Mouse (Mus musculus) megakaryocyte, adult 5-6 weeks (primary cell): Measurements from ENCODE around the gene Pknox1. TPM values are rescaled to one million over a fixed set of nuclear protein-coding genes. Genes with fewer than 3 reads are reported as not detected.
"Not testable (repeated sequence)": the region's sequence is repeated elsewhere in the genome, so short reads cannot be mapped to it uniquely, and the experiment has no call there.

ENCODE experiments used
- ATAC-seq: 2 replicates; pipeline ENCODE4 v1.8.0; 2016; ENCODE audit warnings: mild to moderate bottlenecking, inconsistent platforms; ENCODE audit not compliant: poor library complexity, severe bottlenecking
- total RNA-seq, 2 experiments: library from RNA; stranded (forward) in 1 of 2; stranded (reverse) in 1 of 2; fragments of 153-499, 151-499 nt in 1 of 2; fragments of 221-1000, 200-1000 nt in 1 of 2; gene quantifications; 2 replicates each; pipeline versions ENCODE4 v1.2.3 to v1.2.4; 2015 to 2017

Gene Pknox1
- total RNA-seq, 2 experiments from 2014 or later: 20.8 to 24.7 TPM

DNA sequence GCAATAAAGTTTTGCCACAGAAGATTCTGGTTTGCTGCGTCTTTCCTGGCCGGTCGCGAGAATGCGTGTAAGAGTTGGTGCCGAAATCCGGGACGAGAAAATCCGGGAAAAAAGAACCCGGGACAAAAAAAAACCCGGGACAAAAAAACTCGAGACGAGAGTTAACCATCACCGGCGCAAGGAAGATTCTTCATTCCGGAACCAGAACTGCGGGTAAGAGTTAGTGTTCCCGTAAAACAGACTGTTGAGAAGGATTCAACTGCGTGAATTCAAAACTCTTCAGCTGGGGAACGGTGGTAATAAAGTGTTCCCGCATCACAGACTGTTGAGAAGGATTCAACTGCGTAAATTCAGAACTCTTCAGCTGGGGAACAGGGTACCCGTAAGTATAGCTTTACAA lies 11.9 kb upstream of the Pknox1 start:
- not testable (repeated sequence) for ATAC-seq

DNA sequence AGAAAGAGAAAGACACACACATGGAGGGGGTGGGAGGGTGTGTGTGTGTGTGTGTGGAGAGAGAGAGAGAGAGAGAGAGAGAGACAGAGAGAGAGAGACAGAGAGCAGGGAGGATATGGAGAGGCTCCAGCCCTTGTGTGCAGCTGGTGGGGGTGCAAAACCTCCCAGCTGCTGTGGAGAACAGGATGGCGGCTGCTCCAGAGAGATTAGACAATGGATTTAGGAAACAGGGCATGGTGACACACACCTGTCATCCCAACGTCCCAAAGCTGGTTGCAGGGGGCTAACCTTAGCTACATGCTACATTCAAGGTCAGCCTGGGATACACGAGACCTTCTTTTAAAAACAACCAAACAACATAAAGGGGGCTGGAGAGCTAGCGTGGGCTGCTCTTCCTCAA lies 8.3 kb upstream of the Pknox1 start:
- no peak for ATAC-seq

DNA sequence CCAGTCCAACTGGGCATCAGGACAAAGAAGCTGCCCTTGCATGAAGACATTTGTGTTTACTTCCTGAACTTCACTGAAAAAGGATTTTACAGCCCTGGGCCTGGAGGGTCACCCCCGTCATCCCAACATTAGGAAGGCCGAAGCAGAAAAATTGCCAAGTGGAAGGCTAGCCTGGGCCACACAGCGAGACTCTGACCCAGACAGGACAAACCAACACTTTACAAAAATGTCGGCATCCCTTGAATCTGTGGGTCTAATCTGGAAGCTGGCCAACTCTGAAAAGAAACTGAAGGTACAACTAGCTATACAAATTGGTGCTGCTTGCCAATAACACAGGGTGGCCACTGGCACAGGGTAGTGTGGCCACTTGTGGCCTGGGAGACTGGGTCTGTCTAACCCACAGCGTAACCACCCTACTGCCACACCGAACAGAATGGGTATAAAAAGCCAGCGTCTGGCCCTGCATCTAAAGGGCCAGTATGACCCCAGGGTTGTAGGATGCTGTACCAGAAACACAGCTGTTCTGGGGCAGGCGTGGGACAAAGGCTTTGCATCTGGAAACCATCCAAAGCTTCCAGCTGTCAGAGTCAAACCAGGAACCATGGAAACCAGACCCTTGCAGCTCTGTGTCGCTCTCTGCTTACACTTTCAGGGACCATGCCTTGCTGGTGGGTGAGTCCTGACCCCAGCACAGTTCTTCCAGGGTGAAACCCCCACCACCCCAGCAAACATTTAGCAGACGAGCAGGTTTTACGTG lies 7.2 kb upstream of the Pknox1 start:
- ATAC-seq: no peak

DNA sequence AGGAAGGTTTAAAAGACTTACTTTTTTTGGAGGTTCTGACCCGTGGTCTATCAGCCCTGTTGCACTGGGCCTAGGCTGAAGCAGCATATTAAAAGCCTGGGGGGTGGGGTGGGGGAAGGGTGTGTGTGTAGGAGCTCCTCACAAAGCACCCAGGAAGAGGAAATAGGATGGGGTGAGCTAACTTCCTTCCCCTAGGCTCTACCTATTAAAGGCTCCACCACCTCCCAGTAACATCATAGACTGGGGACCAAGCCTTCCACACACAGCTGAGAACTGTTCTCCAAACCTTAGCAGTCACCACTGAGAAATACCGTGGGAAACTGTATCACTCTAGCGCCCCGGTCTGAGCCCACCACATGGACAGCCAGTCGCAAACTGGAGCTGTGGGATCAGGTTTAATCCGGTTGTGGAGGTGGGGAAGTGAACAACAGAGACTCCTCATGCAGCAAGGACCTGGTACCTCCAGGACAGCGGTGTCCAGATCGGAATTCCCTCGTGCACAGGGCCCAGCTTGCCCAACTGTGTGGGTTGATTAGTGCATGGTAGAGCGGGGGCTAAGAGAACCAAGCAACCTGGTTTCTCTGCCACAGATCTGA lies 6.5 kb upstream of the Pknox1 start:
- peak; percentile 62 for ATAC-seq

DNA sequence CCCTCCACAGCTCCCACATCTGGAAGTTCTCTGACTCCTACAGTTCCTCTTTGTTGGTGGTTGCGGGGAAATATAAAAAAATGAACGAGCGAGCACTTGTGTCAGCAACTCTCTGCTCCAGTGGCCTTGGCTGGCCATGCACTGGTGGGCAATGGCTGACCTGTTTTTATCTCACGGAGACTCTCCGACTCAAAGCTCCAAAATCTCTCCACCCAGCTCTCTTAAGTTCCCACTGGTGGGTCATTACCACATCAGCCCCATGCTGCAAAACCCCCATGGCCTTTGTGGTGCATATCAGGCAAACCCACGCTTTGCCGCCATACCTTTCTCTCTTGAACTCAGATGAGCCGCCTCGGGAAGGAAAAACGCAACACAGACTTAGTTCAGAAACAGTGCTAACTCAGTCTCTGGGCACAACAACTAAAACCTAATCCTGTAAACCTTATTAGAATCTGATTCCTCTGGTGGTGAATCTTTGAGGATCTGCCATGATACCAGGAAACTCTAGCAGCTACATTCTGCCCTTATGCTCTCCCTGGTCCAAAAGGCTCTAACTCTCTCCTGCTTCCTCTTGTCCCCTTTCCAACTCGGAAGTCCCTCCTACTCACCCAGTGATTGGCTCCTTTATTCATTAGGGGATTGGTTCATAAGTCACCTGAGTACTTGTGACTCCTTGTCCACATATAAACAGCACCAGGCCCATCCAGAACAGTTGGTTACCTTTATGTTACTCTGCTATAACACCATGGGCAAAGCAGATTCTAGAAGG lies 5.3 kb upstream of the Pknox1 start:
- peak; percentile 48; the same call in 1 of the 2 replicates for ATAC-seq

DNA sequence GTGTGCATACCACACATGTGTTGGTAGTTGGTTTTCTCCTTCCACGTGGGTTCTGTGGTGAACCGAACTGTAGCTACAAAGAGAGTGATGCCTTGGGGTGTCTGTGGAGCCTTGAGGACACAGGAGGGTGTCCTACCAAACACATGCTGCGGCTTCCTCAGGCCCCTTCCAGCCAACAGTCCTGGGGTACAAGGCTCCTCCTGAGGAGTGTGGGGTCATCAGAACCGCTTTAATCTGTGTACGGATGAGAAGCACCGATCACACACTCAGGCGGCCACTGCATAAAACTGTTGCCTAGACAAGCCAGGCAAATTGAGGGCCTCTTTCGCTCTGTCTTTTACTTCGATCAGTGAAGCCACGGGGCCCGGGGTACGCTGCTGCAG lies 911 bp upstream of the Pknox1 start:
- no peak for ATAC-seq

DNA sequence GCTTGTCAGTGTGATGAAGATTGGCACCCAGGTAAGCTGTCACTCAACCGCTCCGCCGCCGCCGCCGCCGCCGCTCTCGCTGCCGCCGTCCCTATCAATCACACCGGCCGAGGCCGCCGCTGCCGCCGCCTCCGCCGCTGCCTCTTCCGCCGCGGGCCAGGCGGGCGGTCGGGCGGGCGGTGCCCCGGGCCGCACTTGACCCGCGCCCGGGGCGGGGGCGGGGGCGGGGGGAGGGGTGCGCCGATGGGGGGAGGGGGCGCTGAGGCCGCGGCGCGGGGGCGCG lies 265 bp downstream of the Pknox1 start:
- no peak for ATAC-seq

DNA sequence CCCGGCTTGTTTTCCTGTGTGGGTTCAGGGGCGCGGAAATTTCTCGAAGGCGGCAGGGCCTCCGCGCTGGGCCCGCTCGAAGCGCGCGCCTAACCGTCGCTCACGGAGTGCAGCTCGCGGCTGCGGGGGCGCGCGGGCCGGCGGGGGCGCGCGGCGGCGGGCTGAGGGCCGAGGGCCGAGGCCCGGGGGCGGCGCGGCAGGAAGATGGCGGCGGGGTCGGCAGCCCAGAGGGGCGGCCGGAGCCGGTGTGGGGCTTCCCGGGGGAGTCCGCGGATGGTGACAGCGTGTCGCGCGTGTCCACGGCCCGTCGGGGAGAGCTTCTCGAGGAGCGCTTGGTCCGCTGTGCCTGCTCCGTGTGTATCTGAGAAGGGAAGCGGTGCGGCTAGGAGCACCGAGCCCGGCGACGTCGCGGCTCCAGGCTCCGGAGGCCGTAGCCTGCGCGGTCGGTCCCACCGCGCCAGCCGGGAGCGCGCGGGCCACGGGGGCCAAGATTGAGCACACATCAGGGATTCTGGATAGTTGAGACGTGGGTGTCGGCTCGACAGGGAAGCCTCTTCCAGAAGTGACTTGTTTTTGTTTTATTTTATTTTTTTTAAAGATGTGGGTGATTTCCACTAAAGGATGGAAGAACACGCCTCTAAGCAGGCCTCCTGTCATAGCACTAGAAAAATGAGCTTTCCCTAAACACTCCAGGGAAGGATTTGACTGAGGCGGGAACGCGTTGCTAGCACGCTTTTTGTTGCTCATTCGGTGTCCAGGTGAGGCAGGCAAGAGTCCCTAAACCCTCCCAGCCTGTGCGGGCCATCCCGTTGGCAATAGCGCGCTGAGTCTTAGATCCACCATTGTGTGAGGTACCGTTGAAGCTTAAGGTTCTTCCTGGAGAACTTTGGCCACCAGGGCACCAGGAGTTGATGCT lies 865 bp downstream of the Pknox1 start:
- 0 out of 2 replicates have a peak, but pooled peaks have one; percentile 2 for ATAC-seq

DNA sequence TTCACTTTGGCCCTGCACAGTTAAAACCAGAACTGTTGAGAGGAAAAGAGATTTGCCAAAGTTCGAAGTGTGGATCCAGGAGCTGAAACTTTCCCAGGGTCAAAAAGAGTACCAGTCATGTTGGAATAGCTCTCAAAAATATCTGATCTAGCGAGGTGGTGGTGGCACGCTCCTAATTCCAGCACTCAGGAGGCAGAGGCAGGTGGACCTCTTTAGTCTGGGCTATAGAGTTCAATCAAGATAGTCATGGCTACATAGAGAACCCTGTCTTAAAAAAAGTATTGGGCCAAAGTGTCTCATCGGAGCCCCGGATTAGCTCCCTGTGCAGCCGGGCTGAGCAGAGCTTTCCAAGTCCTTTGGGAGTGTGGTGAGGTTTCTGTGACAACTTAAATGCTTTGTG lies 1.7 kb downstream of the Pknox1 start:
- ATAC-seq: no peak

DNA sequence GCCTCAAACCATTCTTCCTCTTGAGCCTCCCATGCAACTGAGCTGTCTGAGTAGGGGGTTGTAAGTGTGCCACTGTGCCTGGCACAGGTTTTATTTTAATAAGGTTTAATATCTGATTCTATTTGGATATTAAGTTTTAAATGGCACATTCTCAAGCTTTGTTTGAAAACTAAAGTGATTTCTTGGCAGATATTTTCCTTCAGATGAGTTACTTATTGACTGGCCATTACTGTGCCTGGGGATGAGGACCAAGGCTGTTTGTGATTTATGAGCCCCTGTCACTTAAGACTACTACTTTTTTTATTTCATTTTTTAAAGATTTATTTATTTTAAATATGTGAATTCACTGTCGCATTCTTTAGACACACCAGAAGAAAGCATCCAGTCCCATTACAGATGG lies 5.2 kb downstream of the Pknox1 start:
- ATAC-seq: no peak

DNA sequence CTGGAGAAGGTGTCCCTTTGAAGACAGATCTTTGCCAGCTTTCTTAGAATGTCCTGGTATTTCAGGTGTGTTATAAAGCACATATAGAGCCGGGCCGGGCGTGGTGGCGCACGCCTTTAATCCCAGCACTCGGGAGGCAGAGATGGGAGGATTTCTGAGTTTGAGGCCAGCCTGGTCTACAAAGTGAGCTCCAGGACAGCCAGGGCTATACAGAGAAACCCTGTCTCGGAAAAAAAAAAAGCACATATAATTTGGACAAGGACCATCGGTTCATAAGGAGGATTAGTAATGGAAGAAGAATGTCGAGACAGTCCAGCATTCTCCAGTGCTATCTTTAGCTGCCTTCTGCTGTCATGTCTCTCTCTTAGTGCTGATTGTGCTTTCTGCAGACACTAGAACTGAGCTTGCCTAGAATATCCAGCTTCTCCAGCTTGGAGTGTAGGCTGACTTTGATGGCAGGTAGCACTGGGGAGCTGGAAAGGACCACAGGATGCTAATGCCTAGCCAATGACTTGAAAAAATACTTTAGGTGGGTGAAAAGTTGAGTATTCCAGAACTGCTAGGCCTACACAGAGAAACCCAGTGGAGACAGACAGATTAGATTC lies 5.9 kb downstream of the Pknox1 start:
- ATAC-seq: no peak

DNA sequence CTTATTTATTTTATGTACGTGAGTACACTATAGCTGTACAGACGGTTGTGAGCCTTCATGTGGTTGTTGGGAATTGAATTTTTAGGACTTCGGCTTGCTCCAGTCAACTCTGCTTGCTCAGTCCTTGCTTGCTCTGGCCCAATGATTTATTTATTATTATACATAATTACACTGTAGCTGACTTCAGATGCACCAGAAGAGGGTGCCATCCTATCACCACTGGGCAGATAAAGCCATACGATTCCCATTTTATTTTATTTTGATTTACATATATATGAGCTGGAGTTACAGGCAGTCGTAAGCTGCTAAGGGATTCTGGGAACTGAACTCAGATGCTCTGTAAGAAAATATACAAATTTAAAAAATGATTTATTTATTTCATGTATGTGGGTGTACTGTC lies 7.2 kb downstream of the Pknox1 start:
- ATAC-seq: no peak

DNA sequence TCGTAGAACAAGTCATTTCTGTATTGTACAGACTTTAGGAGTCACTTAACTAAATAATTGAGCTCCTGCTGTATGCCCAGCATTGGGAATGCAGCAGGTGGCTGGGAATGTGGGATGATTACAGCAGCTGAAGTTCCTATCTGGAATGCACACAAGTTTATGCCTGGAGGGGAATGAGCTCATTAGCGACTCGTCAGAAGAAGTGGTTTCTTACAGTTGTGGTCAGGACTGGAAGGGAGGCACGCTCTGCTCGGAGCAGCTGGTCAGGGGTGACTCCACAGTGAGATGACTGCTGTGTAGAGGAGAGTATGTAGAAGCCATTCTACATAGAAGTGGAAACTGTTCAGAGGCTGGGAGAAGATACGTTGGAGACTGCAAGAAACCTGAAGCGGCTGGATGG lies 10.1 kb downstream of the Pknox1 start:
- ATAC-seq: no peak

DNA sequence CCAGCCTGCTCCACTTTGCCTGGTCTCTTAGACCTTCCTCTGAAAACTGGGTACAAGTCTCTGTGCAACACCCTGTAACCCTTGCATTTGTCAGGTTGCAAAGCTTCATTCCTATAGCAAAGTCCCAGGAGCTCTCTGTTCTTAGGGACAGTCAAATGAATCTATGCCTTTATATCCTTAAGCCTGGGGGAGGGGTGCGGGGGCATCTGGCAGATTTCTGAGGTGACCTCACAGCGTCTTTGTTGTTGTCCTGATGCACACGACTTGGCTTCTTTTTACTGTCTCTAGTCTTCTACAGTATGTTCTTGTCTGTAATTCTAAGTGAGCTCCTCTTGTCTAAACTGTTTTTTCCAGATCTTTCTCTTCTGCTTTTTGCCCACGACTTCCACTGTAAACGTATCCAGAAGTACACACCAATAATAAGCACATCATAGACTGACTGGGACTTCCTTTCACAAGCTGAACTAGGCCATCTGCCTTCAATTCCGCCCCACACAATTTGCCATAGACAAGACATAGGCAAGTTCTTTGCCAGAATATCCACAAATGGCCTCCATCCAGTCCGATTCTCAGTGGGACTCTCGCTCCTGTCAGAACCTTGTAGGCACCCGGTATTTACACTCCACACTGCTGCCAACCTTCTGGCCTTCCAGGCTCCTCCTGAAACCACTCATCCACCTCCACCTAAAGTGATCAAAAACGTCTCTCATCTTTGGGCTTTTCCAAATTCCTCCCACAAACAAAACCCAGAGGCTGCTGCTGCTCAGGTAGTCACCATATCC lies 12.1 kb downstream of the Pknox1 start:
- no peak for ATAC-seq

DNA sequence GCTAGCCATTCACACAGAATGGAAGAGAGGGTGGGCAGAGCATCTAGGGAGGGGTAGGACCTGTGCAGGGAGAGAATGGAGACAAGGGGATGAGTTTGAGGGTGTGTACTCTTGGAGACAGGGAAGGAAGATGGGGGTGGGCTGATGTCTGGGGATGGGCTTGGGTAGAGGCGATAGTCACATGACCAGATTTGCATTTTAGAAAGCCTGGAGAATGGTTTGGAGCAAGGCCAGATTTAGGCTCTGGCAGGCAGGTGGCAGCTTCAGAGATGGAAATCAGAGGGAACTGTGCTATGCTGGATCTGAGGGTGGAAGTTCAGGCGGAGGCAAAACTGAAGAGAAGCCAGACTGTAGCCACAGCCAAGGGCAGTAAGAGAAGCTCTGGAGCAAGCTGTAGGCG lies 15.8 kb downstream of the Pknox1 start:
- no peak for ATAC-seq

DNA sequence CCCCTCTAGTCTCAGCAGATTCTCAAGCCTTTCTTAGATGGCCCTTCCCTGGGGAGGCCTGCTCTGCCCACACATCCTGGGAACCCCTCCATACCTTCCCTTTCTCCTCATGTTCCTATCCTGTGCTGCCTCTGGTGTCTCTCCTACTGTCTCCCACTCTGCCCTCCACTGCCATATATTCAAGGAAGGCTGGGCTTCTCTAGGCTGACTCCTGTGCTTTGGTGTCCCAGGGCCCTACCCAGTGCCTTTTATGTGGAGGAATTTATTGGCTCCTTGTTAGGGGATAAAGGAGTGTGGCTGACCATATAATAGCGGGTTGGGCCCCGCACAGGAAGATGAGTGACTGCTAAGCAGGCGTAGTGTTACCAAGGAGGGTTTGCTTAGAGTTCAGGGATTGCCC lies 18.7 kb downstream of the Pknox1 start:
- no peak for ATAC-seq

DNA sequence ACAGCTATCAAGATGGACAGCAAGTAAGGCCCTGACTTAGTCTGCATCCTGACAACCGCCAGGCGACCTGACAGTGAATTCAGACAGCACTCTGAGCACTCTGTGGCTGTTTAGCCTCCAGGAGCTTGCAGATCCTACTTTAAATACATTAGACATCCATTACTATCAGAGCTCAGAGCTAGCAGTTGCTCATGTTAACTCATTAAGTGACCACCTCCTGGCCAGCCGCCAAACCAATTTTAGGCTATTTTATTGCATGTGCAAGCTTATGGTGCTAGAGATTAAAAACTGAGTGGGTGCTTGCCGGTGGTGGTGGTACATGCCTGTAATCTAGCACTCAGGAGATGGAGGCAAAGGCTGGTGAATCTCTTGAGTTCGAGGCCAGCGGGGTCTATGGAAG lies 19.2 kb downstream of the Pknox1 start:
- no peak for ATAC-seq

DNA sequence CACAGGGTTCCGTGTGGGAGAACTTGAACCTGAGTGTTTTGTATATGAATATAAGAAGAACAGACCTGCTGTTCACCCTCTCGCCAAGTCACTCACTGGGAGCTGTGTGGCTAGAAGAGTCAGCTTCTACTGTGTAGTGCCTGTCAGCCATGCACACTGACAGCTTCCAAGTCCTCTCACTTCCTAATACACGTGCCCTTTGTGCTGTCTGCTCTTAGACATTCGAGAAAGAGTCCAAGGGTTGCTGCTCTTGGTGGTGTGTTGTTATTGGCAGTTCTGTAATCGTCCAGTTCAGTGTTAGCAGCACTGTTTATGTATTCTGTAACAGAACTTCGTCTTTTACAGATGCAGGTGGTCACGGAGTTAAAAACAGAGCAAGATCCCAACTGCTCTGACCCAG lies 23.6 kb downstream of the Pknox1 start:
- no peak for ATAC-seq

DNA sequence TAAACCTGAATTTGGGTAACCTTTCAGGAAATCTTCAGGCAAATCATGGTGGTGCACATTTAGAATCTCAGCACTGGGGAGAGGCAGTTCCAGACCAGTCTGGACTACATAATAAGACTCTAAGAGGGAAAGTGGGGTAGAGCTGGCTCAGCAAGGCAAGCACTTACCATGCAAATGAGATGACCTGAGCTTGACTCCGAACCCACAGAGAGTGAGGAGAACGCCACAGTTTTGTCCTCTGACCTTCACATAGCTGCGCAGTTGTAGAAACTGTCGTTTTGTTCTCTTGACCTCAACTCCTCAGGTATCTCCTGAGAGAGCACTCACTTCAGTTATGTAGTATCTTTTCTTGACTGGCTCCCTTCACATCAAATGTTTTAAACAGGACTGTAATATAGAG lies 24.2 kb downstream of the Pknox1 start:
- ATAC-seq: no peak

DNA sequence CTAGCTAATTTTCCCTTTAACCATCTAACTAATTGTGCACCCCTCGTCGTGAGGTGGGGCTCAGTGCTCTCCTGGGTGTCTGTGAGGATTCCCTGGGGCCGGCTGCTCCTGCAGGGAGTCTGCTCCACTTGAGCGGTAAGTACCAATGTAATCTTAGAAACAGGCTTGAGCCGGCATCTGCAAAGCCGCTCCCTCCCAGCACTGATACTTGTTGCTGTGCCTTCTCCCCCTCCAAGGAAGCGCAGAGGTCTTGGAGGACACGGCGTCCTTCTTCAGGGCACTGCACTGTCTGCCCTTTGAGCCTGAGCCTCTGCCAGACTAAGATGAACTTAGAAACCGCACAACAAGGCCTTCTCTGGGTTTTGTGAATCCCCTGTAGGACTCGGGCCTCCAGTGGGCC lies 26.3 kb downstream of the Pknox1 start:
- no peak for ATAC-seq
